Mouse (Mus musculus) embryonic fibroblast, embryonic 13.5 days (primary cell): ENCODE measurements around the gene Zfp991.
"Not testable (repeated sequence)": the region's sequence is repeated elsewhere in the genome, so short reads cannot be mapped to it uniquely, and the experiment has no call there.

ENCODE experiments used
- CTCF ChIP-seq: IDR thresholded peaks from 2 replicates; pipeline ENCODE4 v1.5.1; 2011; ENCODE audit warnings: mild to moderate bottlenecking, control low read depth, low read length, moderate library complexity, borderline replicate concordance; ENCODE audit not compliant: insufficient read depth
- POLR2A ChIP-seq: IDR thresholded peaks from 2 replicates; pipeline ENCODE4 v1.6.1; 2011; ENCODE audit warnings: low read depth, mild to moderate bottlenecking, control low read depth, low read length, moderate library complexity

- TF ChIP-seq CTCF, POLR2A: not testable (repeated sequence)
These were observed 29.9 kb upstream of the Zfp991 start for GRCm38 (mm10) chr4:147101666-147102626.
